Mouse (Mus musculus) erythroid progenitor cell, adult 5-6 weeks (primary cell): ENCODE measurements around the gene Rabep1. TPM values are rescaled to one million over a fixed set of nuclear protein-coding genes. Genes with fewer than 3 reads are reported as not detected.
"Not testable (repeated sequence)": the region's sequence is repeated elsewhere in the genome, so short reads cannot be mapped to it uniquely, and the experiment has no call there.

Experiments
- ATAC-seq: replicated peaks from 2 replicates; pipeline ENCODE4 v1.8.0; 2016; ENCODE audit warnings: moderate number of reproducible peaks, mild to moderate bottlenecking, moderate TSS enrichment, inconsistent platforms; ENCODE audit not compliant: poor library complexity, low FRiP score, severe bottlenecking
- total RNA-seq, 2 experiments: library from RNA; stranded (forward) in 1 of 2; stranded (reverse) in 1 of 2; fragments of 150-400 nt in 1 of 2; fragments of 186-747, 209-891 nt in 1 of 2; gene quantifications; 2 replicates each; pipeline versions ENCODE4 v1.2.3 to v1.2.4; 2015 to 2017; ENCODE audit warnings: low replicate concordance in 2 of 2

The Rabep1 gene
- total RNA-seq, 2 experiments from 2014 or later = 8.0 to 20.9 TPM

GRCm38 (mm10) chr11:70877670-70878069 is 33.1 kb downstream of the Rabep1 start:
- no peak for ATAC-seq

DNA sequence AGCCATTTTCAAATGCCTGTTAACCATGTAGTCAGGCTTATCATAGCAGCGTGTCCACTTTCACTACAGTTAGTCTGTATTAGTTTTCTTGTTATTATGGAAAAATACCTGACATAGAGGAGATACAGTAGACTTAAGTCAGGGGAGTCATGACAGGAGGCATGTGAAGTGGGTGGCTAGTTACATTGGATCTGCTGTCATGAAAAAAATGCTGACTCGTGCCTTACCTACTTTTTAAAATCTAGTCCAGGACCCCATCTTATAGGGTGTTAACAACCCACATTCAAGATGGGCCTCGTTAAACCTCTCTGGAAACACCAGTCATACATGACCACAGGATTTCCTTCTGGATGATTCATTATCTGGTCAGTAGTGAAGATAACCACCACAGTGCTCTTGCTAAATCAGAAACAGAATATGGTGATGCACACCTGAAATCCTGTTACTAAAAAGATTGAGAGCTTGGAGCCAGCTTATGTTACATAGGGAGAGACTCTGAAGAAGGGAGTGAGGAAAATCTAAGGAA is 38.4 kb downstream of the Rabep1 start:
- ATAC-seq = no peak

GRCm38 (mm10) chr11:70890643-70891042 is 46.1 kb downstream of the Rabep1 start:
- ATAC-seq = no peak

DNA sequence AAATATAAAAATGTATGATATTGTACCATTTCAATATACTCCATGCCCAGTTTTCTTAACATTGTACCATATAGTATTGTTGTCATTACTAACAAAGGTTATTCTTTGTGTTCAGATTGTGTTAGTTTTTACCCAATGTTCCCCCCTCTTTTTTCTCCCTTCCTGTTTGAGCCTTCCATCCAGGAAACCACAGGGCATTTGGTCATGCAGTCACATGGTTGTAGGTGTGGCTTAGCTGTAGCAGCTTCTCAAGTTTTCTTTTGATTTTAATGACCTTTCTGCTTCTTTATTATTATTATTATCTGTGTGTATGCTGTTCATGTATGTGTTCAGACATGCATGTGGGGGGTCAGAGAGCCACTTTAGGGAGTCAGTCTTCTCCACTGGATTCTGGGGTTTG is 47.0 kb downstream of the Rabep1 start:
- ATAC-seq = no peak

DNA sequence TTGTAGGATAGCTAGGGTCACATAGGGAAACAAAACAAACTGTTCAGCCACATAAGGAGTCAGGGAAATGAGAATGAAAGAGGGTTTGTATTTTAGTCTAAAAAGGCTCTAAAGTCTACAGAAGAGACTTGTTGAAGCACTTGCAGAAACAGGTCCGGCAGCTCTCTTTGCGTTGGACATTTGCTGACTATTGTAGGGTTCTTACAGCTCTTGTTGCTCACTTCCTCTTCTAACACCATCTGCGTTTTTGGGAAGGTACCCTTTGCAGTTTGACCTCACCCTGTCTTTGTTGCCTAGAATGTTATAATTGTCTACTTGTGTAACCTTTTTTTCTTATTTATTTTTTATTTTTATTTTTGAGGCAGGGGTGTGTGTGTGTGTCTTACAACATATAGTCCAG is 53.1 kb downstream of the Rabep1 start:
- ATAC-seq = no peak

DNA sequence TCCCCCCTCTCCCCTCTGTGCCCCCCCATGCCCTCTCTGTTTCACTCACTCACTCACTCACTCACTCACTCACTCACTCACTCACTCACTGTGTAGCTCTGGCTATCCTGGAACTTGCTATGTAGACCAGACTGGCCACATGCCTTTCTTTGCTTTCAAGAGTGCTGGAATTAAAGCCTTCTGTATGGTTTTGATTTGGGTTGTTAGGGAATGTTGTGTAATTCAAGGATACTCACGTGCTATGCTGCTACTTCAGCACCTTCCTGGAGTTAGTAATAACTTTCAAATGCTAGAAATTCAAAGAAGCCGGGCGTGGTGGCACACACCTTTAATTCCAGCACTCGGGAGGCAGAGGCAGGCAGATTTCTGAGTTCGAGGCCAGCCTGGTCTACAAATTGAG is 53.6 kb downstream of the Rabep1 start:
- ATAC-seq = not testable (repeated sequence)

- ATAC-seq = no peak
These were observed 62.1 kb downstream of the Rabep1 start for GRCm38 (mm10) chr11:70906681-70907080.

DNA sequence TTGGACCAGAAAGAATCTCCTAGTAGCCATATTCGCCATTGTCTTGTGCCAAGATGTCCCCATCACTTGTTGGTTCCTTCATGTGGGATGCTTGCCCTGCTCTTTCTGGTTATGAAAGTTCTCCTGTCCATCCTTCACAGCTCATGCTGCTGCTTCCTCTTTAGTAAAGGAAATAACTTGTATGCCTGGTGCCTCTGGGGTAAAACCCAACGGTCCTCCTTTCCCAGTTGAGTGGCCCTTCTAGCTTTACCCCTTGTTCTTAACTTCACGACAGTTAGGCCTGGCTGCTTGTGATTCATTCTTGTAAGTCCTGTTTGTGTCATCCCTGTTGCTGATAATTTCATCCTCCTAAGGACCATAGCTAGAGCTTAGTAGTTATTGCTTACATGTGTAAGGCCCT is 66.7 kb downstream of the Rabep1 start:
- ATAC-seq = no peak

GRCm38 (mm10) chr11:70911920-70912319 is 67.3 kb downstream of the Rabep1 start:
- ATAC-seq = no peak

DNA sequence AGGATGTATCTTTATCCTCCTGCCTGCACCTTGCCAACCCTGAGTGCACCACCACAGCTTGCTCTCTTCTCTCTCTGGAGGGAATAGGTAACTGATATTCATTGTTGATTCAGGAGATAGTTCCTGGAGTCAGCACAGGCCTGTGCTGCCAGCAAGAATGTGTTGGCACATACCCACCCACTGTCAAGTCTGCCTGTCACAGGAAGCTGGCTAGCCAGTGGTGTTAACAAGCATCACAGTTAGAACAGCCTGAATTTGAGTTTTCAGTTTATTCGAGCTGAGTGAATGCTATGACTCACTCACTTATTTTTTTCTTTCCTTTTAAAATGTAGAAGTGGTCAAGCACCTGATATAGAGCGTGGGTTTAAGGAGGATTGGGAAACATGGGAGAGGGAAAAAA is 73.3 kb downstream of the Rabep1 start:
- ATAC-seq = no peak

DNA sequence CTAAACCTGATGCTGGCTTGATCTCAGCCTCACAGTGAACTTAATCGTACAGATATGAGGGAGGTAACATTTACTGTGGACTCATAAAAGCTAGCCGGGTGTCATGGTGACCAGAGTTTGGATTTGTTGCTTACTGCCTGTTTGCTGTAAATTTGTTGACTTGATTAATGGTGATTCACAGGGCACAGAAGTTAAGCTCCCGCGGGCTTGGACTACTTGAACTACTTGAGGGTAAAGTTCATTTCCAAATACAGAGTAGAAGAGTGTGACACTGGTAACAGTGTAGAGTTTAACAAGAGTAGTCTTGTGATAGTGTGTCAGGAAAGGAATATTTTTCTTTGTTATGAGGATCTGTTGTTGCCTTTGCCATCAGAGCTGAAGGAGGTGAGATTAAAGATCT is 74.9 kb downstream of the Rabep1 start:
- ATAC-seq = no peak

DNA sequence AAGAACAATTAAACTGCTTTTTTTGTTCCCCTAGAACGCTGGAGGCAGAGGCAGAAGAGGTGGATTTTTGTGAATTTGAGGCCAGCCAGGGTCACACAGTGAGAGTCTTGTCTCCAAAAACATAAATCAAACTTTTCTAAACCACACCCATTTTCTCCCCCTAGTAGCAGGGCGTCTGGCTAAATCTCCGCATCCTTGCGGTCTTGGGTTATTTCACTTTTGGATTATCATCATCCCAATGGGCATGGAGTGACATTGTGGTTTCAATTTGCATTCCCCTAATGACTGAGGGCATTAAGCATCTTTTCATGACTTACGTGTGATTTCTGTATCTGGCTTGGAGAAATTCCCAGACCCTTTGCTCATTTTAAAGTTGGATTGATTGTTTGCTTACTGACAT is 86.9 kb downstream of the Rabep1 start:
- ATAC-seq = no peak

DNA sequence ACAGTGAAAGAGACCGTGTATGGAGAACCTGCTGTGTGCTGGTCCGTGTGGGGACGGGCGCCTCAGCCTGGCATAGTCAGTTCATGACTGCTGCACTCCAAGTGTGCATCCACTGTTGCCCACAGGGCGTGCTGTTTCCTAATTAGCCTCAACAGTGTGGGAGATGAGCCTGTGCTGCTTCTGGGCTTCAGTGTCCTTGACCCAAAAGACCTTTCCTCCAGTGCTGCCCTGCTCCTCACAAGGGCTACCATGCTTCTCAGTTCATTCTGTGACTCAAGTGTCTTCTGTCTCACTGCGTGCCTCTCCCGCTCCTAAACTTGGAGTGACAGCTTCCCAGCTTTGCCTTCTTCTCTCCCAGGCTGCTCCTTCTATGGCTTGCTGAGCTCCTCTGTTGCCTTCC is 90.7 kb downstream of the Rabep1 start:
- 0 out of 2 replicates have a peak, but pooled peaks have one; percentile 42 for ATAC-seq

- ATAC-seq = no peak
These were observed 98.0 kb downstream of the Rabep1 start for GRCm38 (mm10) chr11:70942596-70942995.

GRCm38 (mm10) chr11:70943651-70944050 is 99.1 kb downstream of the Rabep1 start:
- no peak for ATAC-seq

DNA sequence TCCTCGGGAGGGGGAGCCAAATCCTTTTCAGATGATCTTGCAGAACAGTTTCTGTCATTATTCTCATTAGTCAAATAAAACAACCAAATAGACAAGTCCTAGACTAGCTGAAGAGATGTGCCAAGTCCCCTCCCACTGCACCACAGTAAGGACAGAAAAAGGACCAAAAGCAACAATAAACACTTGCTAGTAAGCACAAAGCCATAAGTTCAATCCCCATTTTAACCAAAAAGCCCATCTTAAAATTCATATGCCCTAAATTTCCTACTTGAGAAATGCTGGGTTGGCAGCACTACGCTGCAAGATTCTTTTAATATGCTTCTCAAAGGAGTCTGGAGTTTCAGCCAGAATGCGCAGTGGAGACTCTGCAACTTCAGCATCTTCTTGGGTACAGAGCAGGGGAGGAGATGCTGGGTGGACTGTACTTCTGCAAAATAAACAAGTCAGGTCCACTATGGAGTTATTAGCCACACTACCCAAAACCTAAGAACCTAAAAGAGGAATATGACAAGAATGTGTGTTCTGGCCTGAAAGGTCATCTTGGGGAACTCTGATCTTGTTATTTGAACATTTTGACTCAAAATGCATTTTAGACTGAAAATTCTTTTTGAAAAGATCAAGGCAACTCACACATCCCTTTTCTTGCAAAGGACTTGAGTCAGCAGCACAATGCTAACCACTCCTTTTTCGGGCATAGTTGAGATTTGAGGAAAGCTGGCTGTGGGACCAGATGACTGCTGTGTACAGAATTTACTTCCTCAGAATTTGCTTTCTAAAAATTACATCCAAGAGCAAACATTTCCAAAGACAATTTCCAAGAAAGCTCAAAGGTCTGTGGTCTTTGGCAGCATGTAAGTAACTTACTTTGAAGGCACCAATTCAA is 100.6 kb downstream of the Rabep1 start:
- ATAC-seq = no peak

DNA sequence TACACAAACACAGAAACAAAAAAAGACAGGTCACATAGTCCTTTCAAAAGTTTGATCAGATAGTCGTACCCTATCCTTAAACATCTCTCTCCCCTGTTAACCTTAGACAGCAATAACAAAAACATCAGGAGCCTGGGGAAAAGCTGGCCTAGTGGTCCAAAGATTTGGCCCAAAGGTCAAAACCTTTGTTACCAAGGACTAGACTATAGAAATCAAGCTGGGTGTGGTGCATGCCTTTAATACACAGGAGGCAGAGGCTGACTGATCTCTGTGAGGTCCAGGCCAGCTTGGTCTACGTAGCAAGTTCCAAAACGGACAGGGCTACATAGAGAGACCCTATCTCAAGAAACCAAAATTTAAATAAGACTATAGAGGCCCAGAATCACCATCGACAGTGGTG is 110.1 kb downstream of the Rabep1 start:
- ATAC-seq = no peak

DNA sequence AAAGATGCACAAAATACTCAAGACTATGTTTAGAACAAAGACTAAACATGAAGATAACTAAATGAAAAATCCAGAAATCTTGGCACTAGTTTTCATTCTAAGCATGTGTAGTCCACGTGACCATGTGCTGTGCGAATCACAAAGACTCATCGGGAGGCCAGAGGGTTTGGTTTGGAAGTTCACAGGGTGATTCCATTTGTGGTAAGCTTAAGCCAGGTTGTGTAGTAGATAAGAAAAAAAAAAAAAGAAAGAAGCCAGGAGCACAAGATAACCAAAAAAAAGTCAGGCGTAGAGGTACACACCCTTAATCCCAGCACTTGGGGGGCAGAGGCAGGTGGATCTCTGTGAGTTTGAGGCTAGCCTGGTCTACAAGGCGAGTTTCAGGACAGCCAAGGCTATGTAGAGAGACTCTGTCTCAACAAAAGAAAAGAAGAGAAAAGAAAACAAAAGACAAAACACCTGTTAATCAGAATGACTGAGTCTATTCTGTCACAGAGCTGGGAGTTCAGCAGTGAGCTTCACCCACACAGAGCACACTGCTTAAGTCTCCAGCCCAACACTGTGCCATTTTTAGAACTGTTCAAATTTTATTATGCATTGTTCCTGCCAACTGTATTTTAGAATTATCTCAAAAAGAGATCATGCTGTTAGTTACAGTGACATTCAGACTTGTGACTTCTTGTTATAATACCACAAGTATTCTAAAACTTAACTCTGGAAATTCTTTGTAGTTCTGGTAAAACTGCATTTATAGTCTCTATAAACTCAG is 116.4 kb downstream of the Rabep1 start:
- ATAC-seq = no peak

DNA sequence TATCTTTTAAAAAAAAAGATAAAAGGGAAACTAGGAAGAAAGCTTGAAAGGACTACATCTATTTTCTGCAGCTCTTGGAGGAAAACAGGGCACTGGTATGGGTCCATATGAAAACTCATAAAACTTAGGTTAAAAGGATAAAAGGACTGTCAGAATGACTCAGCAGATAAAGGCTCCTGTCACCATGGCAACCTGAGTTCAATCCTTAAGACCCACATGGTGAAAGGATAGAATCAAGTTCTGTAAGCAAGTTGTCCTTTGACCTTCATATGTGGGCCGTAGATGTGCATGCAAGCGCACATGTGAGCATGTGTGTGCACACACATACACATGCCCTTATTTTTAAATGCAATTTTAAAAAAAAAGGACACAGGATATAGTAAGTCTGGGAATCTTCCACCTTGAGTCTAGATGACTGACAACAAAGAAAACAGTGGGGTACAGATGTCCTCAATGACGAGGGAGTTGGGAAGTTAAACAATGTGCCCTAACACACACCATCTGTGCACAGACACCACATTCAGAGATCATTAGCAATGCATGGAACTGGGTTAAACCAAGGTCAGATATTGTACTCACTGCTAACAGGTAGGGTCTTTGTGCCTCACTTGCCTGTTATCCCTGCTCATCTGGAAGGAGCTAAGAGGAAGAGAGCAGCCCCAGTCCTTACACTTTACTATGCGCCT is 119.8 kb downstream of the Rabep1 start:
- no peak for ATAC-seq

DNA sequence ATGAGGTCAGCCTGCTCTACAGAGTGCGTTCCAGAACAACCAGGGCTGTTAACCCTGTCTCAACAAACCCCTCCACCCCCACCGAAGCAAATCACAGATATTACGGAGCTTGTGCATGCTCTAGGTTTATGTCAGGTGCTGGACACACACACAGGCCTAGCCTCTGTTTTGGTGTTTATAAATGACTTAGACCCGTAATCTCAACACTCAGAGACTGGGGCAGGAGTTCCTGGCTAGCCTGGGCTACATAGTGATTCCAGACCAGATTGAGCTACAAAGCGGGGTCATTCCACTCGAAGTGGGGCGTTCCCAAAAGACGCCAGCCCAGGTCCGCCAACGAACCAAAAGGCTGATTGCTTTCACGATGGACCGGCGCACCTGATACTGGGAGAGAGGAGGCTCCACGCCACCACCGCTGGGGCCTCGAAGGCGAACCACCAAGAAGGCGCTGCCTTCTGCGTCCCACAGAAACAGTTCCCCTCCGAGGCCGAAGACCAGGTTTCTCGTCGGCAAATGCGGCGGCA is 124.8 kb downstream of the Rabep1 start:
- peak; percentile 23 for ATAC-seq
